Mouse (Mus musculus) midbrain, embryonic 13.5 days (tissue): Measurements from ENCODE around the gene Gm11549. TPM values are rescaled to one million over a fixed set of nuclear protein-coding genes. Genes with fewer than 3 reads are reported as not detected.

ENCODE experiments used
- ATAC-seq: fragments of 200-750 bp; cut with Nextera tagmentation; 2 replicates; pipeline ENCODE4 v1.8.0; 2017; ENCODE audit warnings: mild to moderate bottlenecking, moderate TSS enrichment, moderate library complexity
- H3K27ac ChIP-seq: fragments of 300-500 bp; sonication (generic); 2 replicates; pipeline ENCODE4 v1.5.1; 2015; ENCODE audit warnings: inconsistent platforms, mild to moderate bottlenecking, moderate library complexity
- H3K27me3 ChIP-seq: fragments of 300-500 bp; sonication (generic); 2 replicates; pipeline ENCODE4 v1.6.1; 2015; ENCODE audit warnings: mild to moderate bottlenecking, inconsistent platforms
- H3K36me3 ChIP-seq: fragments of 300-500 bp; sonication (generic); 2 replicates; pipeline ENCODE4 v1.6.1; 2015; ENCODE audit warnings: mild to moderate bottlenecking, inconsistent platforms
- H3K4me1 ChIP-seq: fragments of 300-500 bp; sonication (generic); replicated peaks from 2 replicates; pipeline ENCODE4 v1.6.1; 2015; ENCODE audit warnings: inconsistent platforms
- H3K4me2 ChIP-seq: fragments of 300-500 bp; sonication (generic); replicated peaks from 2 replicates; pipeline ENCODE4 v1.6.1; 2015; ENCODE audit warnings: moderate library complexity, mild to moderate bottlenecking, inconsistent platforms
- H3K4me3 ChIP-seq: fragments of 300-500 bp; sonication (generic); replicated peaks from 2 replicates; pipeline ENCODE4 v1.5.1; 2015; ENCODE audit warnings: mild to moderate bottlenecking, inconsistent platforms
- H3K9ac ChIP-seq: fragments of 300-500 bp; sonication (generic); replicated peaks from 2 replicates; pipeline ENCODE4 v1.6.1; 2015; ENCODE audit warnings: mild to moderate bottlenecking, inconsistent platforms
- H3K9me3 ChIP-seq: fragments of 300-500 bp; sonication (generic); 2 replicates; pipeline ENCODE4 v1.6.1; 2016; ENCODE audit warnings: mild to moderate bottlenecking, inconsistent platforms
- WGBS: fragments of 180-500 bp; shearing (Covaris S2); methylation state at CpG from one replicate; pipeline ENCODE4 v1.1.7; 2015; 5-methylcytosine and 5-hydroxymethylcytosine counted together
- polyA plus RNA-seq: library from polyadenylated mRNA; unstranded; fragments of >200 nt; fragmentation: Nextera tagmentation; extraction: Ambion mirVana; gene quantifications from 2 replicates; pipeline ENCODE4 v1.2.1, GENCODE M21; 2015

Gene Gm11549
- polyA plus RNA-seq, 1 experiment from 2014 or later: 0.71 TPM

DNA sequence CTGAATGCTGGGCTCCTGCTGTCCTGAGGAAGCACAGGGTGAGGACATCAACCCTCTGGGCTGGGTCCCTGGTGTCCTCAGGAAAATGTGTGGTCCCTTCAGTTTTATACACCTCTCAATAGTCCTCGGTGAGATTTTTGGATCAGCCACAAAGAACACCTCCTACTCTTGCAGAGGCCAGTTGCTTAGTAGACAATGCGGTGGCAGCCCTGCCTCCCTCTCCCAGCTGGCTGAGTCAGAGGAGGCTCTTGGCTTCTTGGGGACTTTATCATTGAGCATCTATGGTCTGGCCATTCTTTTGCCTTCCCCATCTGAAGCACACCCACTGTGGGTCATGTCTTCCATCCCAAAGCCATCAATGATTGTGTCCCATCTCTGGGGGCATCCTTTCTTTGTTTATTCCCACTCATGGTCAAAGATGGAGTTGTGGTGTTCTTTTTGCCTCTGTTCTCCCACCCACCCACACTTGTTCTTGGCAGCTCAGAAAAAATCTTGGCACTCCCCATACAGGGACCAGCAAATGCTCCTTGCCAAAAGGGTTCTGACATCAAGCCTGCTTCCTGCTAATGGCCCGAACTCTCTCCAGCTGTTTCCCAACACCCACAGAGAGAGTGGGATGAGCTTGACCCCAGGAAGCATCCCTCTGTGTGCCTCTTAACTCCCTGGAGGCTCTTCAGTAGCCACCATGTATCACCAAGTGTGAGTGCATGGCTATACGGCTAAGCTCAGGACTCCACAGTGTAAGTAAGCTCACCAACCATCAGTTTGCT lies 16.3 kb upstream of the Gm11549 start:
- Histone ChIP-seq H3K4me3 (no peak overlapping the region), H3K9ac (no peak overlapping the region), H3K27me3 (0 out of 2 replicates have a peak, but pooled peaks cover 1% of the 10 kb centered on the region), H3K36me3 (no peaks in the 10 kb centered on the region), H3K4me2 (no peak overlapping the region), H3K27ac (no peak overlapping the region), H3K9me3 (no peaks in the 10 kb centered on the region), H3K4me1 (0 out of 2 replicates have a peak, but pooled peaks cover 5% of the 10 kb centered on the region)
- ATAC-seq: no peak
- 87% methylated on average over 4 of the region's 4 CpGs for WGBS

DNA sequence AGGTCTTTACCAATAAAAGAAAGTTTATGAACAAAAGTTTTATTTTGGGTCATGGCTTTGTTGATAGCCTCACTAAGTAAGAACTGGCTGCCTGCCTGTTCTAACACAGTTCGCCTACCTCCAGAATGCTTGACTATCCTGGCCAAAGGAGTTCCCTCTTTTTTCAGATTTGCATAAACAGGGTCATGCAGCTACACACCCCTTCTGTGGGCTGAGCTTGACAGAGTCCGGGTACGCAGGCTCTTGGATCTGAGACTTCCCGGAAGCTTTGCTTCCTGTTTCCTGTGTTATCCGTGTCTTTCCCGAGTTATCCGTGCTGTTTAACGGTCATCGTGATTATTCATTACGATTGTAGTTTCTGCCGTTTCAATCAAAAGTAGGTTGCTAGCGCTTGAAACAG lies 14.4 kb upstream of the Gm11549 start:
- H3K27ac ChIP-seq: no peak overlapping the region
- no peaks in the 10 kb centered on the region for H3K36me3 ChIP-seq
- no peak overlapping the region for H3K4me3 ChIP-seq
- H3K4me1 ChIP-seq: 0 out of 2 replicates have a peak, but pooled peaks cover 12% of the 10 kb centered on the region
- H3K9ac ChIP-seq: no peak overlapping the region
- 93% methylated on average over 12 of the region's 12 CpGs for WGBS
- no peaks in the 10 kb centered on the region for H3K9me3 ChIP-seq
- H3K4me2 ChIP-seq: no peak overlapping the region
- peaks cover 14% of the 10 kb centered on the region; the same call in 1 of the 2 replicates for H3K27me3 ChIP-seq
- ATAC-seq: no peak

DNA sequence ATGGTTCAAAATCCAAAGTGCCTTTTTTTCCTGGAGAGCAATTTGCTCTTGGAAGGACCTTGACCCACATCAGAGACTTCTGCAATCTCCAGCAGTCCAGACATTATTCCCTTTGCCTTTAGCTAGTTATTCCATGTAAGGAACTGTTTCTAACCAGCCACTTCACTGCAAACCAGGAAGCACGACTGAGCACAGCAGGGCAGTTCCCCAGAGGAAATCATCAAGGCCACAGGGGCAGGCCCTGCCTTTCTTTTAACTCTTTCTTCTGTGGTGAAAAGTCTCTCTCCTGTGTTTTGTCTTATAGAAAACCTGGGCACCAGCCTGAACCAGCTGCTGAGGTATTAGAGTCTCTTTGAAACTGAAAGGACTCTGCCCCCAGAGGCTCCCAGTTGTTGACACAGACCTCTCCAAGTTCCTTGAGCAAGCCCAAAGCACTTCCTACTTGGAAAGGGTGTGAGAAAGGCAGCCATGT lies 11.6 kb upstream of the Gm11549 start:
- no peak for ATAC-seq
- WGBS: 4% methylated on average over 1 of the region's 1 CpGs

DNA sequence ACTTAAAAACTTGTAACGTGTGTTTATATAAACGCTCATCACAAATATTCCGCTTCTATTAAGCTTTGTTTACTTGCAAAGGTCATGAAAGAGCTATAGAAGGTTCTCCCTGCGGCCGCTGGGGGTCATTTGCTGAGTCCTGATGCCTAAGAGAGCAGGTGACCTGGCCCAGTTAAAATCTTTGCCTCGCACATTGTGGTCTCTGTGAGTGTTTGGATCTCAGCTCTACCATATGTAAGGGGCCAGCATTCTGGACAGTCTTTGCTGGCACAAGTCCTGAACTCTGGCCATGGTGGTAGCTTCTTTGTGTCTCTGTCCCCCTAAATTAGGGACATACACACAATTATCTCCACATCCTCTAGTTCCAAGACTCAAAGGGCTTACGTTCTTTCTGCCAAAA lies 11.1 kb upstream of the Gm11549 start:
- Histone ChIP-seq H3K27ac (no peak overlapping the region), H3K36me3 (no peaks in the 10 kb centered on the region), H3K27me3 (peaks cover 14% of the 10 kb centered on the region; the same call in 1 of the 2 replicates), H3K4me2 (no peak overlapping the region), H3K9ac (no peak overlapping the region), H3K4me3 (no peak overlapping the region), H3K9me3 (no peaks in the 10 kb centered on the region), H3K4me1 (0 out of 2 replicates have a peak, but pooled peaks cover 12% of the 10 kb centered on the region)
- ATAC-seq: no peak
- WGBS: 38% methylated on average over 7 of the region's 7 CpGs

More for the DNA sequence above, 11.6 kb upstream of the Gm11549 start:
- H3K4me2 ChIP-seq: no peak overlapping the region
- H3K36me3 ChIP-seq: no peaks in the 10 kb centered on the region
- H3K4me1 ChIP-seq: 0 out of 2 replicates have a peak, but pooled peaks cover 12% of the 10 kb centered on the region
- H3K4me3 ChIP-seq: no peak overlapping the region
- H3K9ac ChIP-seq: no peak overlapping the region
- H3K9me3 ChIP-seq: no peaks in the 10 kb centered on the region
- no peak overlapping the region for H3K27ac ChIP-seq
- peaks cover 14% of the 10 kb centered on the region; the same call in 1 of the 2 replicates for H3K27me3 ChIP-seq

DNA sequence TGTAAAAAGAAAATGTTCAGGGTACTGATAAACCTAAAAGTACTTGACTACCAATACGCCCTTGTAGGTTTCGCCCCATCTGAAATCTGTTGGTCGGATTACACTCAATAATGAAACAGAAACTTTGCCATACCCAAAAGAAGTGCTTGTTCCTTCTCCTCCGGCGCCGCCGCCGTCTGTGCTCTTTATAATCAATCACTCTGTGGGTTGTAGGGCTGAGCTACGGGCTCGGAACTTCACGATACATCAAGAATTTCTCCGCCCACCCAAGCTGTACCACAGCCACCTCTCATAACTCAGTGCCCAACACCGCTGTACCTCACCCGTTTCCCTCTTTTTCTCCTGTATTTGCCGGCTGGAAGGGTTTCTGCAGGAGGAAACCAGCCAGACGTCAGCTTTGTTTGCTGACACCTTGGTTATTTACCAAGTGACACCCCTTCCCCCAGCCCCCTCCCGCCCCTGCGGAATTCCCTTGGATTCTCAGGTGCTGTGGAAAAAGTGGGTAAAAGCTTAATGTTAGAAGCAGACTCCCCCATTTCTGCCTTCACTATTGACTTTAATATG lies 10.4 kb upstream of the Gm11549 start:
- Histone ChIP-seq H3K4me1 (0 out of 2 replicates have a peak, but pooled peaks cover 12% of the 10 kb centered on the region), H3K36me3 (no peaks in the 10 kb centered on the region), H3K4me3 (no peak overlapping the region; the same call in 1 of the 2 replicates), H3K27me3 (peaks cover 14% of the 10 kb centered on the region; the same call in 1 of the 2 replicates), H3K9ac (no peak overlapping the region), H3K9me3 (no peaks in the 10 kb centered on the region), H3K4me2 (peak overlapping the region; percentile 38), H3K27ac (no peak overlapping the region)
- ATAC-seq: no peak
- WGBS: 21% methylated on average over 18 of the region's 18 CpGs

DNA sequence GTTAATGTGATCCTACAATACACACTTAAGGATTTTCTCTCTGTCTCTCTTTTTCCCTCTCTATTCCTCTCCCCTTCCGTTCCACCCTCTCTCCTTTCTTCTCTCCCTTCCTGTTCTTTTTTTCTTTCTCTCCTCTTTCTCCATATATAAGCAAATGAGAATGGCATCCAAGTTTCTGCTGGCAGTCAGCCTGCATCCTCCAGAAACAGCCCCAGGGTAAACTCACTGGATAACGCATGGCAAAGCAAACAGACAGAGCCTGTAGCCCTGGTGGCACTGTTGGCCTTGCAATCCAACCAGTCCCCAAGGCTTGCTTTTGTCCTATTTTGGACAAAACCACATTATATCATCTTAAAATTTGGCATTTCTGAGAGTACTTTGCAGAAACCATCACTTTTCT lies 9.6 kb upstream of the Gm11549 start:
- ATAC-seq: no peak

DNA sequence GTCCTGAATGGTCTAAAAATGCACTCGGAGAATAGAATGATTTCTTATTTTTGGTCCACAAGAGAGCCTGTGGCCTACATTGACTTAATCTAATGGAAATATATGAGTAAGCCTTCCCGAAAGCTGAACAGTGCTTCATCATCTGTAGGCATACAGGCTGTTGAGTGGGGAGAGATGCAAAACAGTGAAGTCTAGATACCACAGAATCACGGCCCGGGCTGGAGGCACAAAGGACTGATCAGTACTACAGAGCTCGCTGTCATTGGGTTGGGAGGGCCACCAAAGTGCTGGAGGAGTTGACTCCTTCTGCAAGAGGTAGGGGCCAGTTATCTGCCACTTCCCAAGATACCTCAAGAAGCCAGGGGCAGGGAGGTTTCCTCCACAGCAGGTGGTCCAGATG lies 9.2 kb upstream of the Gm11549 start:
- 79% methylated on average over 5 of the region's 5 CpGs for WGBS
- Histone ChIP-seq H3K27me3 (peaks cover 14% of the 10 kb centered on the region; the same call in 1 of the 2 replicates), H3K4me1 (0 out of 2 replicates have a peak, but pooled peaks cover 12% of the 10 kb centered on the region), H3K27ac (no peak overlapping the region), H3K9me3 (no peaks in the 10 kb centered on the region), H3K4me2 (no peak overlapping the region), H3K9ac (no peak overlapping the region), H3K36me3 (no peaks in the 10 kb centered on the region), H3K4me3 (no peak overlapping the region)
- no peak for ATAC-seq

More for the DNA sequence above, 9.6 kb upstream of the Gm11549 start:
- Histone ChIP-seq H3K9me3 (no peaks in the 10 kb centered on the region), H3K4me2 (no peak overlapping the region), H3K27me3 (peaks cover 14% of the 10 kb centered on the region; the same call in 1 of the 2 replicates), H3K36me3 (no peaks in the 10 kb centered on the region), H3K4me3 (no peak overlapping the region), H3K4me1 (0 out of 2 replicates have a peak, but pooled peaks cover 12% of the 10 kb centered on the region), H3K27ac (no peak overlapping the region), H3K9ac (no peak overlapping the region)
- 45% methylated on average over 2 of the region's 2 CpGs for WGBS

DNA sequence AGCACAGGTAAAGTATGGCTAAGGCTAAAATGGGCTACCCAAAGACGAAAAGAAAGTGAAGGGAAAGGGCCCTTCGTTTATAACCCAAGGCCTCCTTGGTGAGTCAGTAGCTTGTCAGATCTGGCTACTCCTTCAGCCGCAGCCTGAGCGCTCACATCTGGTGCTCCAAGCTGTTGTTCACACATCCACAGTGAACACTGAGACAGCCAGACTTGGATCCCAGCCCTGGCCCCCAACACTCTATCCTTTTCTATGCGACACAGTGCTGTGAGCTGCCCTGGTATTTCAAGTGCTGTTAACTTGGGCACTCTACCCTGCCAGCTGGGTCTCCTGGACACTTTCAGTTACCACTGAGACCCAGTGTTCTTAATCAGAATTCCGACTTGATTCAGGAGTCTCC lies 8.7 kb upstream of the Gm11549 start:
- no peak for ATAC-seq
- no peaks in the 10 kb centered on the region for H3K36me3 ChIP-seq
- H3K4me2 ChIP-seq: no peak overlapping the region
- 91% methylated on average over 6 of the region's 6 CpGs for WGBS
- peaks cover 14% of the 10 kb centered on the region; the same call in 1 of the 2 replicates for H3K27me3 ChIP-seq
- H3K27ac ChIP-seq: no peak overlapping the region
- no peak overlapping the region for H3K9ac ChIP-seq
- H3K9me3 ChIP-seq: no peaks in the 10 kb centered on the region
- no peak overlapping the region for H3K4me3 ChIP-seq
- 0 out of 2 replicates have a peak, but pooled peaks cover 12% of the 10 kb centered on the region for H3K4me1 ChIP-seq

DNA sequence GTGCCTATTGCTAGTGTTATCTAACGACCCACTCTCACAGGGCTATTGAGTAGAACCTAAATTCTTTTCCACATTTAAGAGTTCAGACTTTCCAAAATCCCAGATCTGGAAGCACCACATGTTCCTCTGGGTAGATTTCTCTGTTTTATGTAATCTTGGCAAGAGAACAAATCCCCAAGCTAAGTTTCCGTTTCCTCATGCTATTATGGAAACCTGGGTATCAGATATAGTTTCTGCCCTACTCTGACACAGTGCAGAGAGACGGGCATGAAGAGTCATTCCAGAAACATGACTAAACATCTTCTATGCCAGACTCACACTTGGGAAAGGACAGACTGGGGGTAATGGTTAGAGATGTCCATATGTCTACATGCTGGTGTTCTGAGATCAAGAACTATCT lies 2.9 kb upstream of the Gm11549 start:
- peaks cover 24% of the 10 kb centered on the region for H3K27me3 ChIP-seq
- peaks cover 16% of the 10 kb centered on the region for H3K4me1 ChIP-seq
- no peak overlapping the region for H3K27ac ChIP-seq
- WGBS: 88% methylated on average over 3 of the region's 3 CpGs
- H3K9ac ChIP-seq: no peak overlapping the region
- no peak overlapping the region for H3K4me3 ChIP-seq
- ATAC-seq: no peak
- no peaks in the 10 kb centered on the region for H3K36me3 ChIP-seq
- no peak overlapping the region for H3K4me2 ChIP-seq
- no peaks in the 10 kb centered on the region for H3K9me3 ChIP-seq

DNA sequence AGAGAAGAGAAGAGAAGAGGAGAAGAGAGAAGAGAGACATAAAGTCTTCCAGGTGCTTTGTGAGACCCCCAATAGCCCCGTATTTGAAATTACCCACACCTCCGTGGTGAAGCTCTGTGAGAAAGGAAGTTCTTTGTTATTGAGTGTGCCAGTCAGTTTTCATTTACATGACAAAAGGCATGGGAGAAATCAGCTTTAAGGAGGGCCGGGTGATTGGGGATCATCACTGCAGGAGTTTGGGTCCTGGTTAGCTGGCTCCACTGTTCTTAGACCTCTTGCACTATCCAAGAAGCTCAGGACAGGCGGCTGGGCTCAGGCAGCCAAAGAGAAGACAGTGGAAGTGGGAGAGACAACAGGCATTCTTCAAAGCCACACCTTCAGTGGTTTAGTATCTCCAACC lies 524 bp upstream of the Gm11549 start:
- Histone ChIP-seq H3K4me1 (peaks cover 16% of the 10 kb centered on the region), H3K4me2 (peak overlapping the region; percentile 96), H3K9ac (no peak overlapping the region), H3K27ac (no peak overlapping the region), H3K9me3 (no peaks in the 10 kb centered on the region), H3K4me3 (peak overlapping the region; percentile 66; the same call in 1 of the 2 replicates), H3K27me3 (peaks cover 27% of the 10 kb centered on the region), H3K36me3 (no peaks in the 10 kb centered on the region)
- ATAC-seq: no peak
- 1% methylated on average over 4 of the region's 4 CpGs for WGBS

DNA sequence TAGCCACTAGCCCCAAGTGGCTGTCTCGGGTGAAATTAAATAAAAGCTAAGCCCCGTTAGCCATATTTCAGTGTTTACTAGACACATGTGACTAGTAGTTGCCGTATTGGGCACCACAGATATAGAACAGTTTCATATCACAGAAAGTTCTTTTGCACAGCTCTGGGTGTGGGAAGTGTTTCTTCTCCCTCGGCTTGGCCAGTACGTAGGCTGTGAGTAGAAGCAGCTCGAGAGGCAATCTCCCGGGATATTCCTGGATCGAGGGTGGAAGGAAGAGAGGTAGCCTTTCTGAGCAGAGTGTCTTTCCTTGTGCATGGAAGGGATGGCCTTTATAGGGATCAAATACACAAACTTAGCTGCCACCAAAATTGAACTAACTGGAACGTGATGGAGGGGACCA lies 5.4 kb downstream of the Gm11549 start:
- no peaks in the 10 kb centered on the region for H3K36me3 ChIP-seq
- no peak overlapping the region for H3K4me3 ChIP-seq
- 92% methylated on average over 9 of the region's 9 CpGs for WGBS
- H3K4me2 ChIP-seq: no peak overlapping the region
- no peak overlapping the region for H3K27ac ChIP-seq
- peaks cover 6% of the 10 kb centered on the region; the same call in 1 of the 2 replicates for H3K4me1 ChIP-seq
- H3K27me3 ChIP-seq: peaks cover 12% of the 10 kb centered on the region
- H3K9ac ChIP-seq: no peak overlapping the region
- ATAC-seq: no peak
- no peaks in the 10 kb centered on the region for H3K9me3 ChIP-seq

DNA sequence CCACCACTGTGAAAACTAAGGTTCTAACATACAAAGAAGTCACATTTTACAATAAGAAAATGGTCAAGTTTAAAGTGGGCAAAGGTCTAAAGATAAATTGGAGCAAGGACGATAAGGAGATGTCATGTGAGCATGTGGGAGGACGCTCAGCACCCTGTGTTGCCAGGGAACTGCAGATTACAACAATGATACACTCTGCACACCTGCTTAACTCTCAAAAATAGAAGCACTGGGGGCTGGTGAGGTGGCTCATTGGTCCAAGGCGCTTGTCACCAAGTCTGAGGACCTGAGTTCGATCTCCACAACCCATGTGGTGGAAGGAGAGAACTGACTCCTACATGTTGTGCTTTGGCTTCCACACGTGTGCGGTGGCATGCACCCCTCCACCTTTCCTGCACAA lies 10.1 kb downstream of the Gm11549 start:
- ATAC-seq: no peak
- Histone ChIP-seq H3K27ac (no peak overlapping the region), H3K4me1 (no peaks in the 10 kb centered on the region), H3K4me3 (no peak overlapping the region), H3K36me3 (no peaks in the 10 kb centered on the region), H3K4me2 (no peak overlapping the region), H3K9me3 (no peaks in the 10 kb centered on the region), H3K9ac (no peak overlapping the region), H3K27me3 (no peaks in the 10 kb centered on the region)
- WGBS: 91% methylated on average over 6 of the region's 6 CpGs
